Mouse (Mus musculus) regulatory T cell (primary cell): ENCODE measurements around the gene Slc48a1.

Experiments
- in situ Hi-C: fragments of 300-600 bp; cut with MboI, MseI; formaldehyde crosslinking; loops from one replicate; pipeline ENCODE4 v1.15.1; 2025; ENCODE audit warnings: high pct_unique_total_duplicates

Gene Slc48a1

GRCm38 (mm10) chr15:97800853-97801252 is 22.5 kb downstream of the Slc48a1 start:
- in situ Hi-C loops, result no loop called here

DNA sequence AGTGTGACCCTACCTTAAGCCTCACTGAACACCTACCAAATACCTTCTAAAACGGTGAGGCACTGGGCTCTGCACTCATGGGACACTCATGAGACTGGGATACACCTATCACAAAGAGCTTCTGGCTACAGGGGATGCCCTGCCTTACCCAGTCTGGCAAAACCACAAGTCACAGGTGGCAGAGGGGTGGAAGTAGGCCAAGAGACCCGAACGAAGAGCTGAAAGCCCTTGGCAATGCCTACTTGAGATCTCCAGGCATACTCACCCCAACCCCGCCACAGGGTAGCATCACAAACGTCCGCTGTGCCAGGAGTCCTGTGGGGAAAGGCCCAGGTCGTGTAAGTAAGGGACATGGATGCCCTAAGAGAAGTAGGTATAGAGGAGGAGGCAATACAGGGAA is 23.5 kb downstream of the Slc48a1 start:
- in situ Hi-C loops, result no loop called here

- in situ Hi-C loops, result no loop called here
Measured at GRCm38 (mm10) chr15:97802575-97802974, 24.3 kb downstream of the Slc48a1 start.

DNA sequence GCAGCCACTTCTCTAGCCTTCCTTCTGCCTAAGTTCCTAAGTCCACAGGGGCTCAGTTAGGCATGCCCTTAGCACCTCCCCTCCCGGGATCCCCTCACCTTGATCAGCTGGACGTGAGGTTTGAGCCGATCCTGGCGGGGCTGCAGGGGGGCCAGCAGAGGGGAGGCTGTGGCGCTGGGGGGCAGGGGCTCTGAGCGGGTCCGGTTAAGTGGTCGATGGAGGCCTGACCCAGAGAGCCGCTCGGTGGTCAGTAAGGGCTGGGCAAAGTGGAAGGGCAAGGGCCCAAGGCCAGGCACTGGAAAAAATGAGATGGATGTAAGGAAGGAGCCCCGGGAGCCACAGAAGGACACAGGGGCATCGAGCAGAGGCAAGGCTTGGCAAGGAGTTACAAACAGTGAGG is 29.5 kb downstream of the Slc48a1 start:
- in situ Hi-C loops, result no loop called here

DNA sequence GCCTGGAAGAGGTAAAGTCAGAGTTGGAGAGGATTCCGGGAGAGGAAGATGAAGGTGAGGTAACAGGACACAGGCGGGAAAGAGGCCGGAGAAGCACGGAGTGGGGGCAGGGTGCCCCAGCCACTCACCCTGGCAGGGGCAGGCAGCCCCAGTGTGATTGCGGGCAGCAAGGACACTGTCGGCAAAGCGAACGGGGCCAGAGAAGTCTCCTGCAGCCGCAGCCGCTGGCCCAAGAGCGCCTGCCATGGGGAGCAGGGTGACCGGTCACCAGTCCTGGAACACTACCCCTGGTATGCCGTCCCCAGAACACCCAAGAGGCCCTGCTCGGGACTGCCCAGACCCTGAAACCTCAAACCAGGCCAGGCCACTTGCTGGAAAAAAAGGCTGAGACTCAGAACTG is 30.2 kb downstream of the Slc48a1 start:
- in situ Hi-C loops, result no loop called here

GRCm38 (mm10) chr15:97809206-97809605 is 30.9 kb downstream of the Slc48a1 start:
- in situ Hi-C loops, result no loop called here

DNA sequence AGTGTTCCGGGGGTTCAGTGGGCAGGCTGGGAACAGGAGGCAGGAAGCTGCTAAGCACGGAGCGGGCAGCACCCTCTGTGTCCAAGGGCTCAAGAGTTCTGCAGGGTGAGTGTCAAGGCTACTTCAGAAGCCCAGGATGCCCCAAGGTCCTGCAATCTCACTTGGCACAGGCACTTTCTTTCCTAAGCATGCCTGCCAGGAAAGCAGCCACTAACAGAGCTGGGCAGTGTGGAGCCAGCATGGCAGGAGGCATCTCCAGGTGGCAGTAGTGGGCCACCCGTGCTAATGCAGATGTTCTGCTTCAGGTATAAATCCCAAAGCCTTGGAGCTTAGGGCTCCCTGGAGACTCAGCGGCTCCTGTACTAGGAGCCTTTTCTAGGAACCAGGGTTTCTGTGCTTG is 31.6 kb downstream of the Slc48a1 start:
- in situ Hi-C loops, result no loop called here

DNA sequence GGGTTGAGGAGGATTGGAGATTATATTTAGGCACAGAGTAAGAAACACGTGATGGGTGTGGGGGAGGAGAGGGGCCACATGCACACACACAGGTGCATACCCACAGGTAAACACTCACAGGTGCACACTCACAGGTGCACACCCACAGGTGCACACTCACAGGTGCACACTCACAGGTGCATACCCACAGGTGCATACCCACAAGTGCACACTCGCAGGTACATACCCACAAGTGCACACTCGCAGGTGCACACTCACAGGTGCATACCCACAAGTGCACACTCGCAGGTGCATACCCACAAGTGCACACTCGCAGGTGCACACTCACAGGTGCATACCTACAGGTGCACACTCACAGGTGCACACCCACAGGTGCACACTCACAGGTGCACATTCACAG is 32.1 kb downstream of the Slc48a1 start:
- in situ Hi-C loops, result no loop called here

DNA sequence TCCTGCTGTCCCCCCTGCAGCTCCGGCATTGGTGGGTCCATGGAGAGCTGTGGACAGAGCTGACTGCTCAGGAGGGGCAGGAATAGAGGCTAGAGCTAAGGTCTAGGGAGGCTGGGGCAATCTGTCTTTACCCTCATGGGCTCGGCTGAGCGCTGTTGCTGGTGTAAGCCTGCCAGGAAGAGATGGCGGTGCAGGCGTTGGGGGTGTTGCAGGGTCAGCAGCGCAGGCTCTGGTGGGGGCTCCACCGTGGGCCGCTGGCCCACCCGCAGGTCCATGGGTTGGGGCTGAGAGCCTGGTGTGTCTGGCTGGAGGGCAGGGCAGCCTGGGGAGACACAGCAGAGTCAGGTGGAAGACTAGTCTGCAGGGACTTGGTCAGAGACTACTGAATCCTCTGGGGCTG is 33.0 kb downstream of the Slc48a1 start:
- in situ Hi-C loops, result no loop called here

DNA sequence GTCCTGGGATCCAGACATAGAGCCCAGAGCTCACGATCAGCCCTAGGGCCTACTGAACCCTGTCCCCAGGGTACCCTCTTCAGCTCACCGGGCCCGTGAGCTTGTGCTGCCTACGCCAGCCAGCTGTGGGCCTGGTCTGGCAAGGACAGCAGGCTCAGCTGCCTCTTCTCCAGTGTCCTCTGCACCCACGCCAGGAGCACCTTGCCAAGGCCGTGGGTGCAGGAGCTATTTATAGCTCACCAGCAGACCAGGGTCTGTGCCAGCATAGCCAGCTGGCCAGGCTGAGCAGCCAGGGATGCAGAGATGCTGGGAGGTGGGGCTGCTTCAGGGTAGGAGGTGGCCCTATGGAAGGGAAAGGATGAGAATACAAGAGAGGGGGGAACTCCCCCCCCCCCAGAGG is 33.8 kb downstream of the Slc48a1 start:
- in situ Hi-C loops, result no loop called here

- in situ Hi-C loops, result no loop called here
Measured at GRCm38 (mm10) chr15:97812875-97813274, 34.6 kb downstream of the Slc48a1 start.

DNA sequence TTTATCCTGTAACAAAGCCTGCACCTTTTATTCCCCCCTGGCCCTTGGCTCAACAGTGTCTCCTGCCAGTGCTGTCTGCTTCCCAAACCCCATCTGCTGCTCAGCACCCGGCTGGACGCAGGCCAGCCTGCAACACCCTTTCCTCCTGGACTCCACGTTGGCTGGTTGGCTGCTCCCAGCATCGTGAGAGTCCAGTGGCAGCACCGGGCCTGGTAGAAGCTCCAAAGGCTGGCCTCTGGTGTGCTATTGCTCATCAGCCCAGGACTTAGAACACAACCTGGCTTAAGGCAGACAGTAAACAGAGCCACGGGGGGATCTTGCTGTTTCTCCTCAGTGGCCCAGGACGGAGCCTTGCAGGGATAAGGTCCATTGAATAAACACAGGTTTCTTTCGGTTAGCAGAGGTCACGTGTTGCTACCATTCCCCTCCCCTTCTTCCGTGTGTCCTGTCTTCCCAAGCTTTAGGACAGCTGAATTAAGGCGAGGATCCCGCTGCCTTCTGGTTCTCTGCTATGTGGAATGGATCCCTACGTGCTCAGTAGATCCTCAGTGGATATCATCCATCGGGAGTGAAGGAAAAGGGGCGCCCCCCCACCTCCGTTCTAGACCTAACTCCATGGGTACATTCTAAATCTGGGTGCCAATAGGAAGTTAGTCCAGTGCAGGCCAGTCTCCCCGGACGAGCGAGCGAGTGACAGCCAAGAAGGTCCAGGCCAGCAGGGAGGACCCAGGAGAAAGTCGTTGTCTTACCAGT is 35.3 kb downstream of the Slc48a1 start:
- in situ Hi-C loops, result no loop called here

- in situ Hi-C loops, result no loop called here
Measured at GRCm38 (mm10) chr15:97814703-97815102, 36.4 kb downstream of the Slc48a1 start.

GRCm38 (mm10) chr15:97815254-97815653 is 36.9 kb downstream of the Slc48a1 start:
- in situ Hi-C loops, result no loop called here

- in situ Hi-C loops, result no loop called here
Measured at GRCm38 (mm10) chr15:97816199-97816994, 38.1 kb downstream of the Slc48a1 start.

DNA sequence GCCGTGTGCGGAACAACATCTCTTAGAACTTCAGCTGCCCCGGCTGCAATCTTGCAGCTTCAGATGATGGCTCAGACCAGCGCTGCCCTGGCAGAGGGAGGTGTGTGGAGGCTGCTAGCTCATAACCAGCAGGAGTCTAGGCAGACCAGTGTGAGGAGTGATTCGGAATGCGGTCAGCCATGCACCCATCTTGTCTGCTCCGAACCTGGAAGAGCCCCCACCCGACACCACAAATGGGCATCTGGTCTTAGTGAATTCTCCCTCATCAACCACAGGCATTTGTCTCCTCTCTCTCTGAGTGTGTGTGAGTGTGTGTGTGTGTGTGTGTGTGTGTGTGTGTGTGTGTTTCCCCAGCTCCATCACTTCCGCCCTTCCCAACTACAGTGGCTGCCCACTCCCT is 41.6 kb downstream of the Slc48a1 start:
- in situ Hi-C loops, result loop anchor here (10.0 kb wide), 1 partner anchor 275 kb away; the partner anchor contains the start of genes Pfkm and Senp1

DNA sequence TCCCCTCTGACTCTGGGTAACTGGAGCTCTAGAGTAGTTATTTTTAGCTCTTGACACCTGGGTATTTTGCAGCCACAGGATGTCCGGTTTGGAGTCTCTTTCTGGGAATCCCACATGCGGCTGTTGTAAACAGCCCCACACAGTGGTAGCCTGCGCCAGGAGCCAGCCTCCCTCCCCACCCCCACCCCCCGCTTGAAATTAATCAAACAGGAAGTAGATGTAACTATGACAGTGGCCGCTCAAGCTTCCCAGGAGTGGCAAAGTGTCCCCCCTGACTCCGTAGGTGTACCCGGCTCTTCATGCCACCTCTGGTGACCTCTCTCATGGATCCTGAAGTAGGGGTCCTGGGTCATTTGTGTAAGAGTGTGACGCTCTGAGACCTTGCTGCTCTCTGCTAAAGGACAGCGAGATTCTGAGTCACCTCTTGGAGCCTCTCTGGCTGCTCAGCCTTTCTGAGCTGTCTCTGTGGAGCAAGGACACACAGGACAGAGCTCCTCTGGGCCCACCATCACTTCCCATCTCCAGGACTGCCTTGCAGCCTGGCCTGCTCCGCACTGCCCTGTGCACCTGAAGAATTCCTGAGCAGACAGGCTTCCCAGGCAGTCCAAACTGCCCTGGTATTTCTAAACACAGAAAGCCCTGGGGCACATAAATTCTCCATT is 43.1 kb downstream of the Slc48a1 start:
- in situ Hi-C loops, result loop anchor here (10.0 kb wide), 1 partner anchor 273 kb away; the partner anchor contains the start of genes Pfkm and Senp1

- in situ Hi-C loops, result loop anchor here (10.0 kb wide), 1 partner anchor 273 kb away; the partner anchor contains the start of genes Pfkm and Senp1
Measured at GRCm38 (mm10) chr15:97821983-97822363, 43.7 kb downstream of the Slc48a1 start.

- in situ Hi-C loops, result loop anchor here (10.0 kb wide), 1 partner anchor 272 kb away; the partner anchor contains the start of genes Pfkm and Senp1
Measured at GRCm38 (mm10) chr15:97822545-97823228, 44.4 kb downstream of the Slc48a1 start.

DNA sequence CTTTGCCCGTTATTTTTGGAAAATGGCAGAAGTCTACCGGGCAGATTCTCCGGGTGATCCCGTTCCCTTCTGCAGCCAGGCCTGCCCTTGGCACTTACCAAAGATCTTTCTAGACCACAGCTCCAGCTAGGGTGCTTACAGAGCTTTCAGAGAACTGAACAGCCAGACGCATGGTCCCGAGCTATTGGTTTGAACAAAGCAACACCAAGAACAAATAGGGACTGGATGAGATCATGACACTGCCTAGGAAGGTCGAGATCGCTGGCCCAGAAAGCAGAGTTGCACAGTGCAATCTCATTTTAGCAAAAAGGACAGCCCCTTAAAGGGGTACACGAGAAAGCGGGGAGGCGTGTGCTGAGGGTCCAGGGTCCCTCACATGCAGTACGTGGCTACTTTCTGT is 45.2 kb downstream of the Slc48a1 start:
- in situ Hi-C loops, result loop anchor here (10.0 kb wide), 1 partner anchor 271 kb away; the partner anchor contains the start of genes Pfkm and Senp1

DNA sequence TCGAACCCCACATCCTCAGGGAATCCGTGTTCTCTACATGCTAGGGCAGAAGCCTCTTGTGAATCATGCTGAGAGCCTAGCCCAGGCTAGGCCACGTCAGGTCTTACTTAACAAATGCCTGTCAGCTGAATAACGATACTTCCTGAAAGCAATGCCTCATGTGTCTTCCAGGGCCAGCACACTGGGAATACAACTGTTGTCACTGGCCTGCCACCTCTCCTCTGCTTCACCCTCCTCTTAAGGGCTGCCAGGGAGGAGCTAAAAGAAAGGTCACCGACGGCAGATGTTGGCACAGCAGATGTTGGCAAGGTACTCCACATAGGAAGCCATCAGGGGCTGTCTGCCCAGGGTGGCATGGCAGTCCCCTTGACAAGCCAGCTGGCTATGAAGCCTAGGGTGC is 45.7 kb downstream of the Slc48a1 start:
- in situ Hi-C loops, result loop anchor here (10.0 kb wide), 1 partner anchor 271 kb away; the partner anchor contains the start of genes Pfkm and Senp1
